Mouse (Mus musculus) spleen, adult 2 months (tissue): Measurements from ENCODE around the gene Thsd4.

Source experiments
- CTCF ChIP-seq: fragments of 200-500 bp; IDR thresholded peaks from 2 replicates; pipeline ENCODE4 v1.5.1; 2011; ENCODE audit warnings: mild to moderate bottlenecking, inconsistent platforms; ENCODE audit not compliant: insufficient read depth, insufficient read length, insufficient replicate concordance; ENCODE audit errors: extremely low read depth
- POLR2A ChIP-seq: fragments of 200-500 bp; IDR thresholded peaks from 2 replicates; pipeline ENCODE4 v1.6.1; 2011; ENCODE audit warnings: low read depth, low read length, inconsistent platforms

DNA sequence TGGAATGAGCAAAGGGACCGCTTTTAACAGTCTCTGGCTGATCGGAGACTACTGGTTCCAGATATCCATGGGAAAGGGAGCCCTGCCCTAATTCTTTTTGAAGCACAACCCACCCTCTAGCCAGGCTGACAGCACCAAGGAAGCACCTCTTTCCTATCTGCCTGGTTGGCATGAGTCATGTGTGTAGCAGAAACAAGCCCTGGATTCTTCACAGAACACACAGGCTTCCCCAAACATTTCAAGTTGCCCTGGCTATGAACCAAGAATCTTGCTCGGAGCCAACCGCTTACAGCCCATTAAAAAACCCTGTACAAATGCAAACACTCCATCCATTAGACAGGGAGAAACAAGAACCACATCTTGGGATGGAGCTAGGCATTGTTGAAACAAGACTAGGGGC, 76.0 kb downstream of the Thsd4 start:
- TF ChIP-seq CTCF = no peak
- TF ChIP-seq POLR2A = no peak
